Mouse (Mus musculus) duodenum, adult 2 months (tissue): ENCODE data around the gene Gorasp2. TPM values are rescaled to one million over a fixed set of nuclear protein-coding genes. Genes with fewer than 3 reads are reported as not detected.

Source experiments
- polyA plus RNA-seq: library from polyadenylated mRNA; depleted of rRNA; stranded (reverse); fragments of >200 nt; gene quantifications from 2 replicates; pipeline ENCODE4 v1.2.3, GENCODE M21; 2012; ENCODE audit warnings: low replicate concordance; rRNA removed

Gorasp2 gene
- polyA plus RNA-seq = 151 and 152 TPM in 2 replicates

GRCm38 (mm10) chr2:70660887-70661714 lies at the start of gene Gorasp2:
Gene Gorasp2, plus strand, starts transcription at chr2:70661576.

GRCm38 (mm10) chr2:70661715-70662495 lies 529 bp downstream of the Gorasp2 start, which contains the start of gene Gm26558:
Gene Gm26558, minus strand, starts transcription at chr2:70662108.

Other genes starting within 250 kb of the Gorasp2 start
- 63.3 and 134 TPM in 2 replicates for gene Sp5, start 186.7 kb upstream of the Gorasp2 start, polyA plus RNA-seq
- gene Erich2, start 152.8 kb upstream of the Gorasp2 start, polyA plus RNA-seq = 0.37 TPM in 2 replicates
- gene Gad1, start 108.5 kb upstream of the Gorasp2 start, polyA plus RNA-seq = 0.14 TPM in 1 of 2 replicates, not detected in the other
- gene Gm26558, start 532 bp downstream of the Gorasp2 start, polyA plus RNA-seq = 1.3 and 2.3 TPM in 2 replicates
- gene Tlk1, start 164.2 kb downstream of the Gorasp2 start, polyA plus RNA-seq = 2.4 and 2.5 TPM in 2 replicates